Mouse (Mus musculus) cerebellum, adult 2 months (tissue): Measurements from ENCODE around the gene Atp1a4. TPM values are rescaled to one million over a fixed set of nuclear protein-coding genes. Genes with fewer than 3 reads are reported as not detected.
A peak's percentile ranks its signal among the peaks of the same experiment; 100 is the strongest.

Experiments used
- DNase-seq, 2 experiments: peaks; one replicate each; pipeline ENCODE4 v3.0.0; 2021
- H3K27ac ChIP-seq: fragments of 200-500 bp; 2 replicates; pipeline ENCODE4 v1.5.1; 2012; ENCODE audit warnings: low read length, control low read depth, inconsistent platforms; ENCODE audit not compliant: insufficient read depth
- H3K27me3 ChIP-seq: fragments of 200-500 bp; 2 replicates; pipeline ENCODE4 v1.6.1; 2012; ENCODE audit warnings: inconsistent platforms, mild to moderate bottlenecking, low read length, moderate library complexity; ENCODE audit not compliant: control insufficient read depth, insufficient read depth
- H3K4me1 ChIP-seq: fragments of 200-500 bp; 2 replicates; pipeline ENCODE4 v1.6.1; 2011; ENCODE audit warnings: low read length; ENCODE audit not compliant: control insufficient read depth, insufficient read depth
- H3K4me3 ChIP-seq: fragments of 200-500 bp; replicated peaks from 2 replicates; pipeline ENCODE3; 2011; ENCODE audit warnings: mild to moderate bottlenecking, low read depth, low read length, control low read depth; ENCODE audit not compliant: insufficient read depth
- CTCF ChIP-seq: fragments of 200-500 bp; IDR thresholded peaks from 2 replicates; pipeline ENCODE4 v1.5.1; 2011; ENCODE audit warnings: low read depth, mild to moderate bottlenecking, control low read depth, low read length, moderate library complexity, borderline replicate concordance; ENCODE audit not compliant: insufficient read depth
- POLR2A ChIP-seq: fragments of 200-500 bp; IDR thresholded peaks from 2 replicates; pipeline ENCODE4 v1.6.1; 2011; ENCODE audit warnings: low read length, control low read depth, borderline replicate concordance; ENCODE audit not compliant: insufficient read depth
- WGBS: fragments of 180-500 bp; shearing (Covaris S2); methylation state at CpG from one replicate; pipeline ENCODE4 v1.1.7; 2018; 5-methylcytosine and 5-hydroxymethylcytosine counted together
- polyA plus RNA-seq: library from polyadenylated mRNA; depleted of rRNA; stranded (reverse); fragments of >200 nt; gene quantifications from 2 replicates; pipeline ENCODE4 v1.2.3, GENCODE M21; 2012

Gene Atp1a4
- polyA plus RNA-seq, 1 experiment, result not detected

DNA sequence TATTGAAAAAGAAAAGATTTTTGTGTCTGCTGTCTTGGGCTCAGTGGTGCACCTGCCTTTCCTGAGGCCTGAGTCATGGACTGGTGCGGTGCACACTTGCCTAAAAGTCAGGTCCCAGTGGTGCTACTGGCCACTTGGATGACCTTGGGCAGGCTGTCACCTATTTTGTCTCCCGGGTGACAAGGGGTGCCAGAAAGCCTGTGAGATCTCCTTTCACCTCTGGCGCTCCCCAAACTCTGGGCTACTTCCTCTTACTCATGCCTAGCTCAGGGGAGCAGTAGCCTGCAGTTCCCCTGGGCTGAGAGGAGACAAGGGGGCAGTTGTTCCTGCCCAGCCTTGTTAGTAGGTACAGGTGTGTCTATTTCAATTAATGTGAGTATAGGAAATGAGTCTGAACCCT is 44.1 kb upstream of the Atp1a4 start:
- Histone ChIP-seq H3K27ac (no peak overlapping the region), H3K4me3 (no peak overlapping the region)

DNA sequence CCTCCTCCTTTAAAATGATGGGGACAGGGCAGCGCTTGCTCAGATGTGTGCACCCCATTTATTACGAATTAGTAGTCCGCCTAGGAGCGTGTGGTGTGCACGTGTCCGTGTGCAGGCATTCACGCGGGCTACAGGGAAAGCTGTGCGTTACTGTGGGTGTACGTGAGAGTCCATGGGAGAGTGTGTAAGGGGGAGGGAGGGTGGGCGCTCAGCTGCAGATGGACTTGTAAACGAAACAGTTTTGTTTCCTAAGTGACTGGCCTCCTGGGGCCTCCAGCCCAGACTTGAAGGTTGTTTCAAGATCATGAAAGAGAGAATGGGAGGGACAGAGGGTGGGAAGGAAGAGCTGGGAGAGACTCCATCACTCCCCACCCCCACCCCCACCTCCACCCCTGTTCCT is 43.0 kb upstream of the Atp1a4 start:
- H3K27me3 ChIP-seq, result no peaks in the 10 kb centered on the region
- DNase-seq, result no peak
- WGBS, result 62% methylated on average over 12 of the region's 12 CpGs
- peaks cover 17% of the 10 kb centered on the region for H3K4me1 ChIP-seq
- TF ChIP-seq POLR2A (no peak), CTCF (no peak)
- no peak overlapping the region for H3K4me3 ChIP-seq
- peak overlapping the region; percentile 45; the same call in 1 of the 2 replicates for H3K27ac ChIP-seq

More for the DNA sequence above, 44.1 kb upstream of the Atp1a4 start:
- TF ChIP-seq POLR2A (no peak), CTCF (no peak)
- Histone ChIP-seq H3K27me3 (no peaks in the 10 kb centered on the region), H3K4me1 (peaks cover 17% of the 10 kb centered on the region)
- DNase-seq, result no peak
- 74% methylated on average over 3 of the region's 3 CpGs for WGBS

DNA sequence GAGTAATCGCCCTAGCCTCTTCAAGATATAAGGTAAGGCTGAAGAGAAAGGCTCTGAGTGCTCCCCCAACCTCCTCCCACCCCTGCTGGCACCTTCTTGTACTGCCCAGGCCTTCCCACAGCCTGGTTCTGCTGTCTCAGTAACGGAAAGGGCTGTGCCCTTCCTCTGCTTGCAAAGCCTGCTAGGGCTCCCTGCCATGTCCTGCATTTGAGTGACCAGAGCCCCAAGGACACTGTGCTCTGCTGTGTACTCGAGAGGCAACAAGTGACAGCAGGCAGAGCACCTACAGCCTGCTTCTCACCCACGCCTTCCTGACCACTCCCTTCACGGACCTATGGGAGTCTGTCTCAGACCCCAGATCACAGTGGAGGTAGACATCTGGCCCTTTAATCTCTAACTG is 42.0 kb upstream of the Atp1a4 start:
- WGBS, result 67% methylated on average over 5 of the region's 5 CpGs
- H3K27me3 ChIP-seq, result no peaks in the 10 kb centered on the region
- H3K27ac ChIP-seq, result peak overlapping the region; percentile 52
- no peak overlapping the region for H3K4me3 ChIP-seq
- no peak for DNase-seq
- H3K4me1 ChIP-seq, result peaks cover 13% of the 10 kb centered on the region
- no peak for TF ChIP-seq POLR2A
- no peak for TF ChIP-seq CTCF

DNA sequence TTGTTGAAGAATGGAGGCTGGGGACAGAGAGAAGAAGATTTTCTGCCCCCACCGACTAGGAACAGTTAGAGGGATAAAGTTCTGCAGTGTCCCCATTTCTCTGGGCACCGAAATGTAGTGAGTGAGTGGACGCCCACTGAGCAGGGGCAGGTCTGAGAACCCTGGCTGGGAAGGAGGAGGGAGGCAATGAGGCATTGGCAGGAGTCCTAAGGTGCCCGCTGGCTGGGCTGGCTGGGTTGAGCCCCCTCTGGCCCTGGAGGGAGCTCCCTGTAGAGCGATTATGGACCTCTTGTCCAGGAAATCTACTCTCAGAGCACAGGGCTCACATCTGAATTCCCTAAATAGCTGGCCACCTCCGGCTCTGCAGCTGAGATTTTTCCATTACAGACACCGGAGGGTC is 41.3 kb upstream of the Atp1a4 start:
- TF ChIP-seq CTCF (no peak), POLR2A (no peak)
- peak in 1 of 2 experiments; percentile 41 for DNase-seq
- no peaks in the 10 kb centered on the region for H3K27me3 ChIP-seq
- H3K27ac ChIP-seq, result peak overlapping the region; percentile 15; the same call in 1 of the 2 replicates
- H3K4me1 ChIP-seq, result peaks cover 13% of the 10 kb centered on the region
- WGBS, result 49% methylated on average over 7 of the region's 7 CpGs
- H3K4me3 ChIP-seq, result no peak overlapping the region

DNA sequence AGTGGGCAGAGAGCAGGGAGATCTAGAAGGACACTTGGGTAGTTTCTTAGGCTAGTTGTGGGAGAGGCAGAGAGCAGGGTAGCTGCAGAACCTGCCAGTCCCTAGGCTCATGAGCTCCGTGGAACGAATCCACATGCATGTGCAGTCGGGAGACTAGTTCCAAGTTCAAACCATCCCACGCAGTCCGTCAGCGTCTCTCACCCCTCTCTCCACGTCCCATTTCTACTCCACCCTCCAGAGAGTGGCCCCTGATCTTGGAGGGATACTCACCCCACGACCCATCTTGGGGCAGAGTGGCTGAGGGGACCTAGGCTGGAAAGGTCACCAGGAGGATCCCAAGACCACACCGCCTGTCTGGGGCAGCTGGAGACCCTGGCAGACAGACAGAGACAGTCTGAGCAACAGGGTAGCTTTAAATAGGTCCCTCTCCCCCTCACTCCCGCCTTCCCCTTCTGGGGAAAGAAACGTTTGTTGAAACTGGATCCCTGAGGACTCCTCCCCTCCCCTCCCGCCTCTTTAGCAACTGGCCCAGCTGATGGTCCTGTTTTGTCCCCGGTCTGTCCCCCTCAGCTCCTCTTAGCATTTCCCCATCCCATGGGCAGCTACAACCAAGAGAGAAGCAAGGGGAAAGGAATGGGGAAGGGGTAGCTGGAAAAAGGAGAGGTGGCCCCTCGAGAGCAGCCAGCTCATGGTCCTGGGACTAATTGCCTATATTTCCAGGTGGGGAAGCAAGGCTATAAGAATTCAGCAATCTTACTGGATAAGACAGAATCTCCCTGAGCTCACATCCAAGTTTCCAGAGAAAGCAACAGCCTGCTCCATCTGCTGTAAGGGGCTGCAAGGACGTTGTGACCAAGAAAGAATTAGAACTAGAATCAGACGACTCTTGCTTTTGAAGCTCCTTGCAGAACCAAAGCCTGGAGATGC is 39.7 kb upstream of the Atp1a4 start, which contains the start of gene Atp1a2:
TSS of gene Atp1a2 (minus strand) at position 454 of the 927 bp plus-strand sequence.
- peaks cover 13% of the 10 kb centered on the region for H3K4me1 ChIP-seq
- WGBS, result 24% methylated on average over 16 of the region's 16 CpGs
- peak in 1 of 2 experiments; percentile 38 for DNase-seq
- H3K27me3 ChIP-seq, result no peaks in the 10 kb centered on the region
- H3K27ac ChIP-seq, result peak within 1 kb of the TSS; percentile 37; the same call in 1 of the 2 replicates
- TF ChIP-seq POLR2A, result peak; percentile 59; the same call in 1 of the 2 replicates
- no peak for TF ChIP-seq CTCF
- H3K4me3 ChIP-seq, result peak within 1 kb of the TSS; percentile 28

DNA sequence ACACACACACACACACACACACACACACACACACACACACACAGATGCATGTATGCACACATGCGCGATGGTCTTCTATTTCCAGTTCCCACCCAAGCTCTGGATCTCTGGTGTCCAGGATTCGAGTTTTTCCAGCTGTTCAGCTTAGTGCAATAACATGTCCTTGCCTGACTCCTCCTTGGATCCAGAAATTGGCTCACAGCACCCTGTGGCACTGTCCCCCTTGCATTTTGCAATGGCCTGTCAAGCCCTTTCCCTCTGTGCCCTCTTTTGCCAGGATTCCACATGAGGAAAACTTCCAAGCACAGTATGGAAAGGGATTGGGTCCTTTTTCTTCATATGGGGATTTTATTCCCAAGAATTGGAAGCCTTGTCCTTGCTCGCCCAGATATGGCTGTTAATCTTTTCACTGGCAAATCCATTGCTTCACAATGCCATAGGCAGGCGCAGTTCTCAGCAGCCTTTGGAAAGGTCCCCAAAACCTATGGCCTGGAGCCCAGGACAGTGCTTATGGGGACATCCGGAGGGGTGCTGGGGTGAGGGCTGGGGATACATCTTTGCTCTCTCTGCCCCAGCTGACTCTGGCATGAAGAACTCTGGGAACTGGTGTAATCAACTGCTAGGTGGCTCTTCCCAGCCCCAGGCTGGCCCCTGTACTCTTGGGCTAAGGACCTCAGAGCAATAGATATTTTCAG is 38.7 kb upstream of the Atp1a4 start:
- Histone ChIP-seq H3K27ac (peak overlapping the region; percentile 26; the same call in 1 of the 2 replicates), H3K4me1 (peaks cover 13% of the 10 kb centered on the region), H3K4me3 (peak overlapping the region; percentile 28), H3K27me3 (no peaks in the 10 kb centered on the region)
- peak in 1 of 2 experiments; percentile 39 for DNase-seq
- 39% methylated on average over 6 of the region's 6 CpGs for WGBS
- no peak for TF ChIP-seq CTCF
- no peak for TF ChIP-seq POLR2A

DNA sequence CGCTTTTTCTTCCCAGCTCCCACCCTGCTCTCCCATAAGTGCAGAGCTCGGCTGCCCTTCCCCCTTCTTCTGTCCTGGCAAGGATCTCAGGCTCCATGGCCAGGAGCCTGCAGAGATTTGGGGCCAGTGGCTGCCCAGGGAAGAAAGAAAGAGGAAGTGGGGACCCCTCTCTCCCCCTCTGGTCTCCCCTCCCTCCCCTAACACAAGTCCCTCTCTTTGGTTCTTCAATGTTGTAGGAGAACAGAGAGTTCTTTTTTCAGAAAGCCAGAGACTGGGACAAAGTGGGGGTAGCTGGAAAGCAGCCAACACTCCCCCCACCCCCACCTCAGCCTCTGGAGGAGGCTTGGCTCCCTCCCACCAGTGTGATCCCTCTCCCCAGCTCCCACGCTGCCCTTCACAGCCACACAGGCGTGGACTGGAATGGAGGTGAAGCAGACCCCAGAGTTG is 37.6 kb upstream of the Atp1a4 start:
- H3K27ac ChIP-seq, result no peak overlapping the region
- peak overlapping the region; percentile 28 for H3K4me3 ChIP-seq
- H3K4me1 ChIP-seq, result peaks cover 13% of the 10 kb centered on the region
- H3K27me3 ChIP-seq, result no peaks in the 10 kb centered on the region
- DNase-seq, result peak in 1 of 2 experiments; percentile 45
- WGBS, result 61% methylated on average over 4 of the region's 4 CpGs
- TF ChIP-seq POLR2A, result no peak
- no peak for TF ChIP-seq CTCF

DNA sequence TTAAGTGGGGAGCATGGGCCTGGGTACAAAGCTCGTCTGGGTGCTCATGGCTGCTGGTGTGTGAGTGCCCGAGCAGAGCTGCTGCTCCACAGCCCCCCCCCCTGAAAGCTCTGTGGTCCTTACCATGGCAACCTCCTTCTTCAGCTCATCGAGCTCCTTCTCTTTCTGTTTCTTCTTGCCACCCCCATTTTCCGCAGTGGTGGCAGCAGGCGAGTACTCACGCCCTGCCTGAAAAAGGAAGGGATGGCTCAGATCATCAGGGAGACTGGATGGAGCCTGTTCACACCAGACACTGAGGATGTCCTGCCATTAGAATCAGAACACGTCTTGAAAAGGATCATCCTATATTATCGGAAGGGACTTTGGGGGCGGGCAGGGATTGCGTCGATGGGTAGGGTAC is 35.2 kb upstream of the Atp1a4 start:
- H3K4me1 ChIP-seq, result peaks cover 13% of the 10 kb centered on the region
- 82% methylated on average over 11 of the region's 11 CpGs for WGBS
- TF ChIP-seq CTCF (no peak), POLR2A (no peak)
- DNase-seq, result no peak
- no peak overlapping the region for H3K27ac ChIP-seq
- H3K27me3 ChIP-seq, result no peaks in the 10 kb centered on the region
- H3K4me3 ChIP-seq, result no peak overlapping the region
